Mouse (Mus musculus) monocyte, adult 59 days (primary cell): ENCODE measurements around the gene Cep290. TPM values are rescaled to one million over a fixed set of nuclear protein-coding genes. Genes with fewer than 3 reads are reported as not detected.

Experiments
- total RNA-seq, 2 experiments: library from RNA; stranded (reverse); gene quantifications; one replicate each; pipeline ENCODE4 v1.2.4; 2023

Cep290 gene
- total RNA-seq = 1 to 10 TPM; 5.3 to 6.7 TPM

DNA sequence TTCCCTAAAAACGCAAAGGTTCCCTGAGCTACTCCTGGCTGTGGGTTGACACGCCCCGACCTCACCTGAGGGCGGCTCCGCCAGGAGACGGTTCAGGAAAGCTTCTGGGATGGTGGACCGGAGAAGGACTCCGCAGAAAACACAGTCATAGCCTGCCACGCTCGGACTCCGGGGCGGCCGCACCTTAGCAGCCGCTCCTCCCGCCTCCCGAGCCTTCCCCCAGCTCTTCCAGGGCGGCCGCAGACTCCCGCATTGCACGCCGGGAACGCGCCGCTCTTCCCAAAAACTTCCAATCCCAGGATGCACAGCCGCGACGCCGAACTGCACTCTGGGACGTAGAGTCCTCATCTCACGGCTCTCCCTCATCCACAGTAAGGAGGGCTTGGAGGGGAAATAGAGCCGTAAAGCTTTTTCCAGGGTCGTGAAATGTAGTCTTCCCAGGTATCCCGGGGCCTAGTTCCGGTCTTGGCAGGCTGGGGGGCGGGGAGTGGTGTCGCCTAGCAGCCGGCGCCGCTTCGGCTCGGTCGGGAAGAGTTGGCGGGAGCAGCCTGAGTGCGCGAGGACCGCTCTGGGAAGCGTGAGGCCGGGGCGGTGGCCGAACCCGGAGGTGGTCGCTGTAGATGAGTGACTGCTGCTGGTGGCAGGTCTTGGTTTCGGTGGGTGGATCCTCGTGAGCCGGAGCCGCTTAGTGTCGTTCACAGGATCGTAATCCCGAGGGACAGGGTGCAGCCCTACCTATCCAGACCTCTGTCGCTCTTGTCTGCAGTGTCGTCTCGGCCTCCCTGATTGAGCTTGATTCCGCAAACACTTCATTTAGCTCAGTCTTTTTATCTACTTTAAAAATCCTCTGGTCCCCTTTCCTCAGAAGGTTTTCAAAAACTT is at the start of gene Cep290, which contains the start of gene Tmtc3:
TSS of gene Cep290 (plus strand) at position 462 of the 882 bp plus-strand sequence.
TSS of gene Tmtc3 (minus strand) at position 254 of the 882 bp plus-strand sequence.

DNA sequence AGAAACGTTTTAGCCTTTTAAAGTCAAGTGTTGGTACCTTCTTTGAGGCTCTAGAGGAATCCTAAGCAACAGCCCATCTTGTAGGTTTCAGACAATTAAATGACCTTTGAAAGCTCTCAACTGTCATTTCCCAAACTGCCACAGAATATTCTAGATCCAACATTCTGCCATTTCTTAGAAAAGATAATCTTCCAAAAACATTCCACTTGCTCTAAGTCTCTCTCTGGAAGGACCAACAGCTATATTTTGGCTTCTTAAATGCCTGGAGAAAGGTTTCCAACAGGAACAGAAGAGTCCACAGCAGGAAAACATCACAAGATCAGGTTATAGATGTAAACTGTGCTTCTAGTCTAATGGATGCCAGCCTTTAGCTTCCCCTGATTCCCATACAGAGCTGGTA is 103.0 kb downstream of the Cep290 start, which contains the start of the genes 4930430F08Rik and 1700017N19Rik:
TSS of gene 4930430F08Rik (minus strand) at position 101 of the 400 bp plus-strand sequence.
TSS of gene 1700017N19Rik (plus strand) at position 162 of the 400 bp plus-strand sequence.

Other genes with a start within 250 kb of the Cep290 start
- gene Gm4301, start 151.9 kb upstream of the Cep290 start, total RNA-seq = not detected
- not detected for gene Gm4302, start 146.7 kb upstream of the Cep290 start, total RNA-seq
- gene Gm4303, start 141.6 kb upstream of the Cep290 start, total RNA-seq = not detected
- gene Gm4305, start 136.5 kb upstream of the Cep290 start, total RNA-seq = not detected
- gene Gm4307, start 126.2 kb upstream of the Cep290 start, total RNA-seq = not detected
- not detected for gene Gm4312, start 105.0 kb upstream of the Cep290 start, total RNA-seq
- 10 to 100 TPM; 11.7 to 12.5 TPM for gene Tmtc3, start 208 bp upstream of the Cep290 start, total RNA-seq
- 1 to 10 TPM; 3.3 to 6.6 TPM for gene 4930430F08Rik, start 102.9 kb downstream of the Cep290 start, total RNA-seq
- gene 1700017N19Rik, start 102.9 kb downstream of the Cep290 start, total RNA-seq = not detected